Mouse (Mus musculus) E14TG2a.4 (cell line): ENCODE data around the gene Rpp38.

Experiments used
- CTCF ChIP-seq: conservative IDR thresholded peaks from 2 replicates; pipeline ENCODE4 v1.5.1; 2014; ENCODE audit warnings: low read length
- NANOG ChIP-seq: IDR thresholded peaks from 2 replicates; pipeline ENCODE4 v1.6.1; 2014; ENCODE audit warnings: borderline replicate concordance, low read length, mixed read lengths
- POU5F1 ChIP-seq: IDR thresholded peaks from 2 replicates; pipeline ENCODE4 v1.6.1; 2014; ENCODE audit warnings: low read length, borderline replicate concordance

DNA sequence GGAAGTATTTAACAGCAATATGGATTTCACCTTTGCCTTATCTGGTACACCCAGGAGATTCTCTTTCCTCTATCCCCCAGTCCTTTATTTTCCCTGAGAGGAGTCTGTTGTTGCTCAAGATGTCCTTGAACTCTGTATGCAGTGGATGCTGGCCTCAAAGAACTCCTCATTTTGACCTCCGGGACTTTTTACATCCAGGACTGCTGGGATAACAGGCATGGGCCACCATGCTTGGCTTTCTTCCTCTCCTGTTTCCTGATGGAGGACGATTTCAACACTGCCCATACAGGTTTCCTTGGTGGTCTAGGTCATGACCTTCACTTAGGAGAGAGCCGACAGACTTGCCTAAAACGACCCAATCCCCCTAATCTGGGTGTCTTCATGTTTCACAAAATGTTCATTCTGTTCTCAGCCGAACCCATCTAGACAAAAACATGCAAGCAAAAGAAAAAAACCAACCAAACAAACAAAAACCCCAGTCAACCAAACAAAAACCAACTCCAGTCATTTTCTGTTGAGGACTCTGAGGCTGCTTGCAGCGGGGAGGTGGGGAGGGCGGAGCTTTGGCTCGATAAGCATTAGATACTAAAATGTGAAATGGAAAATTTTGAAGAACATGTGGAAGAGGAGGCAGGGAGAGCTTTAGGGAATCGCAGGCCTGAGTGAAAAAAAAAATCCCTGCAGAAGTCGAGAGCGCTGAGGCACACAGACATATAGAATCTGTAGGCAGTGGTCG, 49.4 kb downstream of the Rpp38 start:
- TF ChIP-seq CTCF (no peak), NANOG (no peak), POU5F1 (no peak)
